Mouse (Mus musculus): ENCODE results near the gene Acot7. TPM values are rescaled to one million over a fixed set of nuclear protein-coding genes. Genes with fewer than 3 reads are reported as not detected.

The Acot7 gene
- polyA plus RNA-seq, 1 experiment from 2014 or later, result 63.4 TPM

DNA sequence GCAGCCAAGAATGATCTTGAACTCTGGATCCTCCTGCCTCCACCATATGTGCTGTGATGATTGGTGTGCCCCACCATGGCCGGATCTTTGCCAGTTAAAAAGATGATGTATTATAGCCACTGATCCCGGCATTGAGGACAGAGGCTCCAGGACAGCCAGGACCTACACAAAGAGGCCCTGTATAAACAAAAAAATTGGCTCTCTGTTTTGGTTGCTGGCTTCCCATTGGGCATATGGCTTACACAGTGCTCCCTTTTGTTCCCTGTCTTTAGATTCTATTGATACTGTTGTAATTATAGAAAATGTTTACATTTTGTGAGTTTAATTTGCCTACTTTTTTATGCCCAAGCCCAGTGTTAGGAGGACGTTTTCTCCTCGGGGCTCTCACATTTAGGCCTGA, 14.6 kb downstream of the Acot7 start:
- H3K36me3 ChIP-seq, result peaks cover 6% of the 10 kb centered on the region
- 72% methylated on average over 4 of the region's 4 CpGs for WGBS
- ATAC-seq (ENCODE audit: insufficient number of reproducible peaks, low FRiP score), result no peak
- no peak overlapping the region for H3K4me2 ChIP-seq
- no peak overlapping the region for H3K4me3 ChIP-seq
- H3K9ac ChIP-seq, result no peak overlapping the region
- H3K27me3 ChIP-seq (replicated peaks), result no peaks in the 10 kb centered on the region
- no peak overlapping the region for H3K27ac ChIP-seq (ENCODE audit: poor library complexity, severe bottlenecking)
- peaks cover 47% of the 10 kb centered on the region for H3K4me1 ChIP-seq (replicated peaks)
- H3K9me3 ChIP-seq (replicated peaks), result no peaks in the 10 kb centered on the region

DNA sequence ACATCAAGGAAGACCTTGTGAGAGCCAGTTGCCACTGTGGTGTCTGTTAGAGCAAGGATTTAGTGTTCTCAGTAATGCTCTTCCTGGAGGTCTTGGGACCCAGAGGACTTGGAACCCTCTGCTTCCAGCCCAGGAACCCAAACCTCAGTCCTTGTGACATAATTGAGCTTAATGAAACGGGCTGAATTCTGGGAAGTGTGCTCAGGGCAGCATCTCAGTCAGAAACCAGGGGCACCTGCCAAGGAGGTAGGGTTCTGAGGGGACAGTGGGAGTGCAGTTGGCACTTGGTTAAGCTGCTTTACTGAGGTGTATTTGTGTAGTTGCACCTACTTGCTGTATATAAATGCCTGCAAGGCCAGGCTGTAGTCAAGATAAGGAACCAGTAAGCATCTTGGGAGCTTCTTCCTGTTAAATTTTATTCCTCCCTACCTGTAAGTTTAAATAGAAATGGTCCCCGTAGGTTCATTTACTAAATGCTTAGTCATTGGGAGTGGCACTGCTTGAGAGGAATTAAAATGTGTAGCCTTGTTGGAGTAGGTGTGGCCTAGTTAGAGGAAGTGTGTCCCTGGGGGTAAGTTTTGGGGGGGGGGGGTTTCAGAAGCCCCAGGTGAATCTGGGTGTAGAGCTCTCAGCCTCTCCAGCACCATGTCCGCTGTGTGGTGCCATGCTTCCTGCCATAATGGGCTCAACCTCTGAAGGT, 16.7 kb downstream of the Acot7 start:
- H3K9ac ChIP-seq, result no peak overlapping the region
- ATAC-seq (ENCODE audit: insufficient number of reproducible peaks, low FRiP score), result no peak
- H3K9me3 ChIP-seq (replicated peaks), result no peaks in the 10 kb centered on the region
- no peak overlapping the region for H3K27ac ChIP-seq (ENCODE audit: poor library complexity, severe bottlenecking)
- H3K4me3 ChIP-seq, result no peak overlapping the region
- H3K36me3 ChIP-seq, result no peaks in the 10 kb centered on the region
- peaks cover 33% of the 10 kb centered on the region for H3K4me1 ChIP-seq (replicated peaks)
- no peak overlapping the region for H3K4me2 ChIP-seq
- 86% methylated on average over 3 of the region's 3 CpGs for WGBS
- no peaks in the 10 kb centered on the region for H3K27me3 ChIP-seq (replicated peaks)

- Histone ChIP-seq H3K9ac (no peak overlapping the region), H3K4me1 (replicated peaks) (peaks cover 28% of the 10 kb centered on the region), H3K4me2 (no peak overlapping the region), H3K4me3 (no peak overlapping the region), H3K36me3 (no peaks in the 10 kb centered on the region), H3K9me3 (replicated peaks) (no peaks in the 10 kb centered on the region), H3K27ac (ENCODE audit: poor library complexity, severe bottlenecking) (no peak overlapping the region), H3K27me3 (replicated peaks) (no peaks in the 10 kb centered on the region)
- 89% methylated on average over 8 of the region's 9 CpGs for WGBS
- ATAC-seq (ENCODE audit: insufficient number of reproducible peaks, low FRiP score), result no peak
These were observed 18.3 kb downstream of the Acot7 start for GRCm38 (mm10) chr4:152196276-152196675.

DNA sequence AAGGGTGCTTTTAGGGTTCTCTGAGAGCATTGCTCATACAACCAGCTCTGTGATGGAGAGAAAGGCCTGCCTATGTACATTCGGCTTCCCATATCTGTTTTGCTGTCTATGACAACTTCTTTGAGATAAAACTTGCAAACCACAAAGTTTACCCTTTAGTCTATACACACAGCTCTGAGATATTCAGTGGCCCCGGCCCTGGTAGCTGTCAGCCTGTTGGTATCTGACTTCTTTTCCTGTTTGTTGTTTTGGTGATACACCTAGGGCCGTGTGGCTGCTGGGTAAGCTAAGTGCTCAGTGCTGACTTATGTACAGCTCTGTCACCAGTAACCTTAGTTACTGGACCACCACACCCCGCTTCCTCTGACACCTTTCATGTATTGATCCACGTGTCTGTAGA, 19.6 kb downstream of the Acot7 start:
- H3K4me3 ChIP-seq, result no peak overlapping the region
- no peak overlapping the region for H3K27ac ChIP-seq (ENCODE audit: poor library complexity, severe bottlenecking)
- no peaks in the 10 kb centered on the region for H3K36me3 ChIP-seq
- no peak overlapping the region for H3K4me2 ChIP-seq
- whole genome bisulfite sequencing, result 53% methylated on average over 5 of the region's 5 CpGs
- H3K9me3 ChIP-seq (replicated peaks), result no peaks in the 10 kb centered on the region
- no peak overlapping the region for H3K9ac ChIP-seq
- peaks cover 39% of the 10 kb centered on the region for H3K4me1 ChIP-seq (replicated peaks)
- no peak for ATAC-seq (ENCODE audit: insufficient number of reproducible peaks, low FRiP score)
- H3K27me3 ChIP-seq (replicated peaks), result no peaks in the 10 kb centered on the region

DNA sequence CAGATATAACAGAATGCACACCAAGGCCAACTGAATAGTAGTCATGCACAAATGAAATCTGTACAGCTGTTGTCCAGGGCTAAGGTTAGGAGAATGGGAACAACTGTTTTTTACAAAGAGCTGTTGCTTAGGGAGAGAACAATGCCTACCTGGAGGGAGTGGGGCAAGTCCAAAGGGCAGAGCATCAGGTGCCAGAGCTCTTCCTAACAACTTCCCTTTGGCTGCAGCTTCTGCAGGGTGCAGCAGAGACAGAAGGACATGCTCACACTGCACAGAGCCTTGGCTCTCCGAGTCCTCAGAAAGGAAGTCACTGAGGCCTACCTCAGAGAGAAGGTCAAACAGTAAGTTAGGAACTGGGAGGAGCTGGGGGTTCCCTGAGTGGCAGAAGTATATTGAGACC, 21.7 kb downstream of the Acot7 start:
- Histone ChIP-seq H3K4me2 (no peak overlapping the region), H3K4me3 (no peak overlapping the region), H3K36me3 (no peaks in the 10 kb centered on the region), H3K4me1 (replicated peaks) (peaks cover 41% of the 10 kb centered on the region), H3K27me3 (replicated peaks) (no peaks in the 10 kb centered on the region), H3K9ac (no peak overlapping the region), H3K9me3 (replicated peaks) (no peaks in the 10 kb centered on the region), H3K27ac (ENCODE audit: poor library complexity, severe bottlenecking) (no peak overlapping the region)
- WGBS, result 65% methylated on average over 1 of the region's 1 CpGs
- no peak for ATAC-seq (ENCODE audit: insufficient number of reproducible peaks, low FRiP score)

DNA sequence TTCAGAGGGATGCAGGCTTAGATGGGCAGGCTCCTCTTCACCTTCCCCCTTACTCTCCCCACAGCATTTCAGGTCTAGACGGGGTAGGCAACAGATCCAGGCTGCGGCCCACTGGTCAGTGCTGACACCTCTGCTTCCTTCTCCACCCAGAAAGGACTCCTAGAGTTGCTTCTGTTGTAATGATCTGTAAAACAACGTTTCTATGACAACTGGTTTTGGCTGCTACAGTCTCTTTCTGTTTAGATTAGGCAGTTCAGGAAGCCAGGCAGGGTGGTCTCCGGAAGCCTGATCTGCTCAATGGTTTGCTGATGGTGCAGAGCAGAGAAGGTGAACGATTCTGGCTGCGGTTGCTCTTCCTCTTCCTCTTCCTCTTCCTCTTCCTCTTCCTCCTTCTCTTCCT, 23.6 kb downstream of the Acot7 start:
- Histone ChIP-seq H3K4me2 (no peak overlapping the region), H3K27ac (ENCODE audit: poor library complexity, severe bottlenecking) (no peak overlapping the region), H3K4me3 (no peak overlapping the region), H3K9me3 (replicated peaks) (no peaks in the 10 kb centered on the region), H3K9ac (no peak overlapping the region), H3K36me3 (no peaks in the 10 kb centered on the region), H3K27me3 (replicated peaks) (no peaks in the 10 kb centered on the region), H3K4me1 (replicated peaks) (peaks cover 50% of the 10 kb centered on the region)
- 44% methylated on average over 6 of the region's 6 CpGs for WGBS
- peak; percentile 67 for ATAC-seq (ENCODE audit: insufficient number of reproducible peaks, low FRiP score)

- whole genome bisulfite sequencing, result 88% methylated on average over 1 of the region's 1 CpGs
- ATAC-seq (ENCODE audit: insufficient number of reproducible peaks, low FRiP score), result no peak
- Histone ChIP-seq H3K27me3 (replicated peaks) (no peaks in the 10 kb centered on the region), H3K4me3 (no peak overlapping the region), H3K36me3 (no peaks in the 10 kb centered on the region; the same call in 1 of the 2 replicates), H3K4me1 (replicated peaks) (peaks cover 47% of the 10 kb centered on the region), H3K27ac (ENCODE audit: poor library complexity, severe bottlenecking) (0 out of 2 replicates have a peak overlapping the region, but pooled peaks have one; percentile 29), H3K9ac (no peak overlapping the region), H3K9me3 (replicated peaks) (no peaks in the 10 kb centered on the region), H3K4me2 (no peak overlapping the region)
These were observed 24.5 kb downstream of the Acot7 start for GRCm38 (mm10) chr4:152202418-152202817.

- no peak for ATAC-seq (ENCODE audit: insufficient number of reproducible peaks, low FRiP score)
- WGBS, result 52% methylated on average over 3 of the region's 3 CpGs
- Histone ChIP-seq H3K4me3 (no peak overlapping the region), H3K9me3 (replicated peaks) (no peaks in the 10 kb centered on the region), H3K4me2 (no peak overlapping the region), H3K9ac (peak overlapping the region; percentile 22; the same call in 1 of the 2 replicates), H3K27me3 (replicated peaks) (no peaks in the 10 kb centered on the region), H3K36me3 (no peaks in the 10 kb centered on the region; the same call in 1 of the 2 replicates), H3K4me1 (replicated peaks) (peaks cover 44% of the 10 kb centered on the region), H3K27ac (ENCODE audit: poor library complexity, severe bottlenecking) (0 out of 2 replicates have a peak overlapping the region, but pooled peaks have one; percentile 29)
These were observed 25.0 kb downstream of the Acot7 start for GRCm38 (mm10) chr4:152202905-152203304.

- no peak for ATAC-seq (ENCODE audit: insufficient number of reproducible peaks, low FRiP score)
- H3K4me3 ChIP-seq, result no peak overlapping the region
- no peak overlapping the region for H3K27ac ChIP-seq (ENCODE audit: poor library complexity, severe bottlenecking)
- H3K4me1 ChIP-seq (replicated peaks), result peaks cover 55% of the 10 kb centered on the region
- no peaks in the 10 kb centered on the region for H3K9me3 ChIP-seq (replicated peaks)
- no peaks in the 10 kb centered on the region; the same call in 1 of the 2 replicates for H3K36me3 ChIP-seq
- no peaks in the 10 kb centered on the region for H3K27me3 ChIP-seq (replicated peaks)
- no peak overlapping the region for H3K9ac ChIP-seq
- H3K4me2 ChIP-seq, result no peak overlapping the region
- 70% methylated on average over 6 of the region's 6 CpGs for WGBS
These were observed 26.7 kb downstream of the Acot7 start for GRCm38 (mm10) chr4:152204663-152205062.

GRCm38 (mm10) chr4:152206199-152206598, 28.3 kb downstream of the Acot7 start:
- Histone ChIP-seq H3K4me2 (no peak overlapping the region), H3K9ac (no peak overlapping the region), H3K4me3 (no peak overlapping the region), H3K9me3 (replicated peaks) (no peaks in the 10 kb centered on the region), H3K36me3 (peaks cover 4% of the 10 kb centered on the region; the same call in 1 of the 2 replicates), H3K27ac (ENCODE audit: poor library complexity, severe bottlenecking) (no peak overlapping the region), H3K4me1 (replicated peaks) (peaks cover 45% of the 10 kb centered on the region), H3K27me3 (replicated peaks) (no peaks in the 10 kb centered on the region)
- ATAC-seq (ENCODE audit: insufficient number of reproducible peaks, low FRiP score), result no peak
- WGBS, result 68% methylated on average over 6 of the region's 6 CpGs

DNA sequence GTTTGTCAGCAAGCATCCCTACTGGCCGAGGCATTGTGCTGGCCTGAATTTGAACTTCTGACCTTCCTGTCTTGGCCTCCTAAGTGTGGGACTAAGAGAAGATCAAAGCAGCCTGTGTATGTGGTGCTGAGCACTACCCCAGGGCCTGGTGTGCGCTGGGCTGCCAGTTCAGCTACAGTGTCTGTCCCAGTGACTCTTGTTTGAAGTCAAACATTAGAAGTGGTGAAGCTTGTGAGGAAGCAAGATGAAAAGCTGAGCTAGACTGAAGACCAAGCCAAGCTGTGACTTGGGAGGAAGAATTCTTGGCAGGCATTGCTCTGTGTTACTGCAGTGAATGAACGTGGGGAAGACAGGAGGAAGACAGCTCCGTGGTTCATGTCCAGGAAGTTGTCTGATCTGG, 31.7 kb downstream of the Acot7 start:
- no peak overlapping the region for H3K4me2 ChIP-seq
- H3K27ac ChIP-seq (ENCODE audit: poor library complexity, severe bottlenecking), result peak overlapping the region; percentile 26; the same call in 1 of the 2 replicates
- 33% methylated on average over 4 of the region's 4 CpGs for WGBS

More for the DNA sequence above, 31.7 kb downstream of the Acot7 start:
- Histone ChIP-seq H3K9ac (no peak overlapping the region), H3K9me3 (replicated peaks) (no peaks in the 10 kb centered on the region), H3K36me3 (peaks cover 4% of the 10 kb centered on the region; the same call in 1 of the 2 replicates), H3K27me3 (replicated peaks) (no peaks in the 10 kb centered on the region), H3K4me3 (no peak overlapping the region), H3K4me1 (replicated peaks) (peaks cover 37% of the 10 kb centered on the region)
- no peak for ATAC-seq (ENCODE audit: insufficient number of reproducible peaks, low FRiP score)
